Mouse (Mus musculus) forebrain, embryonic 13.5 days (tissue): ENCODE measurements around the gene Larp1. TPM values are rescaled to one million over a fixed set of nuclear protein-coding genes. Genes with fewer than 3 reads are reported as not detected.
A peak's percentile ranks its signal among the peaks of the same experiment; 100 is the strongest.

Source experiments
- ATAC-seq: fragments of 200-750 bp; cut with Nextera tagmentation; 2 replicates; pipeline ENCODE4 v1.8.0; 2017
- H3K27ac ChIP-seq: fragments of 300-500 bp; sonication (generic); 2 replicates; pipeline ENCODE4 v1.5.1; 2015; ENCODE audit warnings: inconsistent platforms, mild to moderate bottlenecking, moderate library complexity
- H3K27me3 ChIP-seq: fragments of 300-500 bp; sonication (generic); 2 replicates; pipeline ENCODE4 v1.6.1; 2015; ENCODE audit warnings: mild to moderate bottlenecking, inconsistent platforms
- H3K36me3 ChIP-seq: fragments of 300-500 bp; sonication (generic); 2 replicates; pipeline ENCODE4 v1.6.1; 2015; ENCODE audit warnings: mild to moderate bottlenecking, inconsistent platforms; ENCODE audit not compliant: poor library complexity, severe bottlenecking
- H3K4me1 ChIP-seq: fragments of 300-500 bp; sonication (generic); 2 replicates; pipeline ENCODE4 v1.6.1; 2015; ENCODE audit warnings: inconsistent platforms
- H3K4me2 ChIP-seq: fragments of 300-500 bp; sonication (generic); 2 replicates; pipeline ENCODE4 v1.6.1; 2015; ENCODE audit warnings: inconsistent platforms, mild to moderate bottlenecking, moderate library complexity
- H3K4me3 ChIP-seq: fragments of 300-500 bp; sonication (generic); 2 replicates; pipeline ENCODE4 v1.5.1; 2015; ENCODE audit warnings: mild to moderate bottlenecking, inconsistent platforms
- H3K9ac ChIP-seq: fragments of 300-500 bp; sonication (generic); 2 replicates; pipeline ENCODE4 v1.6.1; 2015; ENCODE audit warnings: mild to moderate bottlenecking, inconsistent platforms
- H3K9me3 ChIP-seq: fragments of 300-500 bp; sonication (generic); replicated peaks from 2 replicates; pipeline ENCODE4 v1.6.1; 2016; ENCODE audit warnings: inconsistent platforms
- WGBS: fragments of 180-500 bp; shearing (Covaris S2); methylation state at CpG from one replicate; pipeline ENCODE4 v1.1.7; 2015; 5-methylcytosine and 5-hydroxymethylcytosine counted together
- polyA plus RNA-seq: library from polyadenylated mRNA; unstranded; fragments of >200 nt; fragmentation: Nextera tagmentation; extraction: Ambion mirVana; gene quantifications from 2 replicates; pipeline ENCODE4 v1.2.1, GENCODE M21; 2015

The Larp1 gene
- polyA plus RNA-seq, 1 experiment from 2014 or later, result 14.1 TPM

DNA sequence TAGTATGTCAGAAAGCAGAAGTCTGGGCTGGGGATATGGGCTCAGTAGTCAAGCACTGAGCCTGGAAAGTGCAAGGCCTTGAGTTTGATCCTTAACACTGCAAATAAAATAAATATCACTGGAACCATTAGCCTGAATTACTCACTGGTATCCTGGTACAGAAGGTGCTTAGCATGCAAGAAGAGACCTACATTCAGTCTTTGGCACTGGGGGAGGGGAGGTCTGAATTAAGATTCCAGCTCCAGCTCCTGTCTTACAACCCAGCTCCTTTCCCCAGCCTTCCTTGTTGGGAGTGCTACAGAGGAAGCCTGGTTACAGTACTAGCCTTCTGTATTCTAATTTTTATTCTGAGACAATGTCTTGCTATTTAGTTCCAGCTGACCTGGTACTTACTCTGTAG is 3.8 kb upstream of the Larp1 start:
- H3K27me3 ChIP-seq, result no peaks in the 10 kb centered on the region
- H3K4me1 ChIP-seq, result peaks cover 8% of the 10 kb centered on the region
- no peaks in the 10 kb centered on the region for H3K36me3 ChIP-seq
- H3K9me3 ChIP-seq, result no peaks in the 10 kb centered on the region
- no peak overlapping the region for H3K9ac ChIP-seq
- no peak overlapping the region for H3K4me2 ChIP-seq
- ATAC-seq, result no peak
- H3K27ac ChIP-seq, result no peak overlapping the region
- no peak overlapping the region for H3K4me3 ChIP-seq

DNA sequence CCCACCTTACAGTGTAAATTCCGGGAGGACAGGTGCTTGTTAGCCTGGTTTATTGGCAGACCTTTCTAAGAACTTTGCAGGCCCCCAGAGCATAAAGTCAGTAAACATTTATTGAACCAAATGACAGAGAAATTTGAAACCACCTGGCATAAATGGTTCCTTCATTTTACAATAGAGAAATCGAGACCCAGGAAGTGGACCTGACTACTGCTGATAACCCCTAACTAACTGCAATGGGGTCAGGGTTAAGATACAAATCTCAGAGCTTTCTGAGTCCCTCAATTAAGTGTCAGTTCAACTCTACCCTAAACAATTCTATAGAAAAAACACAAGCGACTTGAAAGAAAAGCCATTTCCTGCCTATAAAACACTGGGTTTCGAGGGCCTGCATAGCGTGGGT is 851 bp upstream of the Larp1 start:
- WGBS, result 12% methylated on average over 5 of the region's 5 CpGs

DNA sequence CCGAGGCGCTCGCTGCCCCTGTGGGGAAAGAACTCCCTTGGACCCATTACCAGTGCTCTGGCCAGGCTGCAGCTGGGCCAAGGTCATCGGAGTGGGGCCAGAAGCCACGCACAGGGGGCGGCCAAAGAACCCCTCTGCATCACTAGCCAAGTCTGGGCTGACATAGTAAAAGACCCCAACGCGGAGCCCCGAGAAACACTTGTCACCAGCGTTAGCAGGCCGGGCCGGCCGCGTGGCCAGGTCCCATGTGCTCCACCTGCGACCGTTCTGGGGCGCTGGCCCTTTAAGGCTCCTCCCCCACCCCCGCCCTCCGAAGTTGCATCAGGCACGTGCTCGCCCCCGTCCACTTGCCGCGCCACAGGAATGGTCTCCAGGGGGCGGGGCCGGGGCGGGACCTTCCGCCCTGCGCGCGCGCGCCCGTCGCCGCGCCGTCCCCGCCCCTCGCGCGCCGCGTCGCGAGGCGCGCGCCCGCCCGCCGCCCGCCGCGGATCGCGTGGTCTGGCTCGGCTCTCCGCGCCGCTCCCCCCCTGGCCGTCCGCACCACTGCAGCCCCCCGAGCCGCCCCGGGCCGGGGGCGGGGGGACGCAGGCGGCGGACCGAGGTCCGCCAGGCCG is 320 bp upstream of the Larp1 start:
- Histone ChIP-seq H3K27ac (peak overlapping the region; percentile 87), H3K4me2 (peak overlapping the region; percentile 88), H3K4me1 (peaks cover 29% of the 10 kb centered on the region), H3K36me3 (no peaks in the 10 kb centered on the region), H3K4me3 (peak overlapping the region; percentile 97), H3K9me3 (no peaks in the 10 kb centered on the region), H3K27me3 (no peaks in the 10 kb centered on the region), H3K9ac (peak overlapping the region; percentile 92)
- 1% methylated on average over 27 of the region's 74 CpGs for WGBS
- peak; percentile 89 for ATAC-seq

More for the DNA sequence above, 851 bp upstream of the Larp1 start:
- Histone ChIP-seq H3K4me1 (peaks cover 29% of the 10 kb centered on the region), H3K27ac (peak overlapping the region; percentile 44; the same call in 1 of the 2 replicates), H3K4me2 (peak overlapping the region; percentile 88), H3K4me3 (peak overlapping the region; percentile 97), H3K36me3 (no peaks in the 10 kb centered on the region), H3K9ac (peak overlapping the region; percentile 69), H3K27me3 (no peaks in the 10 kb centered on the region), H3K9me3 (no peaks in the 10 kb centered on the region)
- no peak for ATAC-seq

DNA sequence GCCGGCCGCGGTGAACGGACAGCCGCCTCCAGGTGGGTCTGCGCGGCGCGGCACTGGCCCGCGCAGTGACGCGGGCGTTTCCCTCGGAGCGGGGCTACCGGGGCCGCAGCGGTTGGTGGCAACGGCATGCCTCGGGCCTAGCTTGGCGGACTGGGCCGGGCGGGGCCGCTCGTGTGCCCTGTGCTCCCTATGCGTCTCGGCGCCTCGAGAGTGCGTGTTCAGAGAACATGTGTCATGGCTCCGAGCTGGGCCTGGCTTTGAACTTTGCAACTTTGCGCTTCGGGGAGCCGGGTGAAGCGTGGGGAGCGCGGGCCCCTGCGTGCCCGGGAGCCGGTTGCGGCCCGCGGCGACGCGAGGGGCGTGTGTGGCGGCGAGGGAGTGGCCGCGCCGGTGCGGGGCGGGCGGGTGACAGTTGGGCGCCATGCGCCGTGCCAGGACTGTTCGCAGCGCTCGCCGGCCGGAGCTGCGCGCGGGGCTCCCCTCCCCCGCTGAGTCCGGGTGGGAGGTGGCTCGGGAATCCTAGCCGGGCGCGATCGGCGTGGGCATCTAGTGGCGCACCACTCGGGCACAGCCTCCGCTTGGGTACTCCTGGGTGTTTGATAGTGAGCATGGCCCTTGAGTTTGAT is 765 bp downstream of the Larp1 start:
- ATAC-seq, result peak; percentile 72
- no peaks in the 10 kb centered on the region for H3K36me3 ChIP-seq
- H3K4me3 ChIP-seq, result peak overlapping the region; percentile 97
- H3K27ac ChIP-seq, result peak overlapping the region; percentile 87
- peak overlapping the region; percentile 88 for H3K4me2 ChIP-seq
- no peaks in the 10 kb centered on the region for H3K27me3 ChIP-seq
- H3K4me1 ChIP-seq, result peaks cover 33% of the 10 kb centered on the region
- peak overlapping the region; percentile 92 for H3K9ac ChIP-seq
- WGBS, result under 1% methylated on average over 73 of the region's 78 CpGs
- no peaks in the 10 kb centered on the region for H3K9me3 ChIP-seq

DNA sequence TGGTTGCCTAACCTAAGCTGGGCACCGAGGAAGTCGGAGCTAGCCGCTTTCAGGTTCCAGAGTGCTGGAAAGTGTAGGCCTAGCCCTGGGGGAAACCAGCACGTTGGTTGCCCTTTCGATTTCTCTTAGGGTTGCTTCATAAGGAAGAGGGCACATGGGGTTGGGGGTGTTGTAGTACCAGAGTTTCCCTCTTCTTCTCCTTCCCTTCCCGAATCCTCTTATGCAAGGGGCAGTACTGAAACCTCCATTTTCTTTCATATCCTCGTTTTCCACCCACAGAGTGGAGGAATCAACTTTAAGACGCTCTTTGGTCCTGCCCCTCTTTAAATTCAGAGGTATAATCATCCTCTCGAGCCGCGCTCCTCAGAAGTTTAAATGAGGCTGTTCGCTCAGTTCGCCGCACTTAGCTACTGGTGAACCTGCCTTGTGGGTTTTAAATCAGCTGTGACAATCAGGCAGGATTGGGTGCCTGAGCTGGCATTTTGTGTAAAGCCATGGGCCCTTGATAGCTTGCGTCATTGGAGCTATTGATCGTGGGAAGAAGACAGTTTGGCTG is 1.4 kb downstream of the Larp1 start:
- Histone ChIP-seq H3K36me3 (no peaks in the 10 kb centered on the region), H3K4me2 (peak overlapping the region; percentile 88), H3K9ac (peak overlapping the region; percentile 92), H3K4me1 (peaks cover 37% of the 10 kb centered on the region), H3K27me3 (no peaks in the 10 kb centered on the region), H3K4me3 (peak overlapping the region; percentile 97), H3K9me3 (no peaks in the 10 kb centered on the region), H3K27ac (no peak overlapping the region; the same call in 1 of the 2 replicates)
- 1% methylated on average over 16 of the region's 16 CpGs for WGBS
- ATAC-seq, result no peak

DNA sequence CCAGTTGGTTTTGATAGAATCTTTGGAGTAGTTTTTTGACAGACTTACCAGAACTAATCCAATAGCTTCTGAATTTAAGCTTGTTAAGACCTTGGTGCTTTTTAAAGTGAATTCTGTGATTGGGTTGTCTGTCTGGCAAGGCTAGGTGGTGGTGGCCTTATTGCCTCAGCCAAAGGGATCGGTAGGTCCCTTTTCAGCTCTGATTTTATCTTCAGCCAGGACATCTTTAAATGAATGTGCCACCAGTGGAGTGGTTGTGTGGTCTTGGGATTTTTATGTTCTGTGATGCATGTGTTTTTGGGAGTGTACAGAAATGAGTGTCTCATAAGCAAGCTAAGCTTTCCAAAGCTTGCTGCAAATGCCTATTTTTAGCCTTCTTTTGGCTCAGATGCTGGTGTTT is 2.1 kb downstream of the Larp1 start:
- 0 out of 2 replicates have a peak overlapping the region, but pooled peaks have one; percentile 38 for H3K9ac ChIP-seq
- no peak for ATAC-seq
- no peaks in the 10 kb centered on the region for H3K27me3 ChIP-seq
- H3K4me3 ChIP-seq, result peak overlapping the region; percentile 97
- no peaks in the 10 kb centered on the region for H3K36me3 ChIP-seq
- WGBS, result 54% methylated on average over 1 of the region's 1 CpGs
- no peak overlapping the region for H3K27ac ChIP-seq
- peak overlapping the region; percentile 88 for H3K4me2 ChIP-seq
- no peaks in the 10 kb centered on the region for H3K9me3 ChIP-seq
- H3K4me1 ChIP-seq, result peaks cover 37% of the 10 kb centered on the region

DNA sequence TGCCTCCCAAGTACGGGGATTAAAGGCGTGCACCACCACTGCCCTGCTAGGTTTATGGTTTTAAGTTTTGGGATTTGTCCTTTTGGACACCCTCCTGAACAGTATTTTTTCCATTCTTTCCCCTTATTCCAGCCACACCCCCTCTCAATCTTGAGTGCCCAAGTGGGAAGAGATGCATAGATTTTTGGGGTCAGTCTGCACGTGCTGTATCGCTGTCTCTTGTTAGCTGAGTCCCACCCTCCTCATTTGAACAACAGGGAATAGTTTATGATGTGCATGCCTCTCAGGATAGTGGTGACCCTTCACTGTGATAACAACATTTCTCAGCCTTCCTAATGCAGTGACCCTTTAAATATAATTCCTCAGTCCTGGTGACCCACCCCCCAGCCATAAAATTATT is 2.9 kb downstream of the Larp1 start:
- no peak overlapping the region for H3K9ac ChIP-seq
- H3K36me3 ChIP-seq, result no peaks in the 10 kb centered on the region
- 0 out of 2 replicates have a peak overlapping the region, but pooled peaks have one; percentile 88 for H3K4me2 ChIP-seq
- H3K9me3 ChIP-seq, result no peaks in the 10 kb centered on the region
- no peak for ATAC-seq
- WGBS, result 79% methylated on average over 4 of the region's 4 CpGs
- no peak overlapping the region for H3K27ac ChIP-seq
- H3K27me3 ChIP-seq, result no peaks in the 10 kb centered on the region
- H3K4me1 ChIP-seq, result peaks cover 45% of the 10 kb centered on the region
- no peak overlapping the region for H3K4me3 ChIP-seq

DNA sequence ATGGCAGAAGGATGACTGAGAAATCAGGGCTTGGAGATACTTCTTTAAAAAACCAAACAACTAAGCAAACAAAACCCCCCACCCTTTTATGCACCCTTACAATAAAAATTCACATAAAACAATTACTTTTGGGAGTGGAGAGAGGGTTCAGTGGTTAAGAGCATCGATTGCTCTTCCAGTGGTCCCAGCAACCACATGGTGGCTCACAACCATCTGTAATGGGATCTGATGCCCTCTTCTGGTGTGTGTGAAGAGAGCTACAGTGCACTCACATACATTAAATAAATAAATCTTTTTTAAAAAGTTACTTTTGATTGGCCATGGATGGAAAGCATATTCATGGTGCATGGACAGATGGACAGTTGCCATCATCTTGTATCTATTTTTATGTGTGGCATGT is 3.8 kb downstream of the Larp1 start:
- Histone ChIP-seq H3K36me3 (no peaks in the 10 kb centered on the region), H3K9ac (no peak overlapping the region), H3K4me3 (no peak overlapping the region), H3K27me3 (no peaks in the 10 kb centered on the region), H3K27ac (no peak overlapping the region), H3K4me2 (no peak overlapping the region), H3K9me3 (no peaks in the 10 kb centered on the region), H3K4me1 (peaks cover 54% of the 10 kb centered on the region)
- ATAC-seq, result no peak
- WGBS, result 73% methylated on average over 1 of the region's 1 CpGs

DNA sequence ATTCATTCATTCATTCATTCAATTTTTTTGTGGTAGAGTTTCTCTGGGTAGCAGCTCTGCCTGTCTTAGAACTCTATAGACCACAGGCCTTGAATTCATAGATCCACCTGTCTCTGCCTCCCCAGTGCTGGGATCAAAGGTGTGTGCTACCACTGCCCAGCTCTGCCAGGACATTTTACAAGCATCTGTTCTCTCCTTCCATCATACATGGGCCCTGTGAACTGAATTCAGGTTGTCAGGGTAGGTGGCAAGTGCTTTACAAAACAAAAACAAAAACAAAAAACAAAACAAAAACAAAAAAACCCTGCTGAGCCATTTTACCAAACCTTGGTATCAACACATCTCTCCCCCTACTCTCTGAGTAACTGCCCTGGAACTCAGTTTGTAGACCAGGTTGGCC is 4.2 kb downstream of the Larp1 start:
- no peaks in the 10 kb centered on the region for H3K27me3 ChIP-seq
- H3K4me2 ChIP-seq, result no peak overlapping the region
- H3K36me3 ChIP-seq, result no peaks in the 10 kb centered on the region
- peaks cover 54% of the 10 kb centered on the region for H3K4me1 ChIP-seq
- H3K4me3 ChIP-seq, result no peak overlapping the region
- ATAC-seq, result no peak
- no peaks in the 10 kb centered on the region for H3K9me3 ChIP-seq
- H3K27ac ChIP-seq, result no peak overlapping the region
- no peak overlapping the region for H3K9ac ChIP-seq

DNA sequence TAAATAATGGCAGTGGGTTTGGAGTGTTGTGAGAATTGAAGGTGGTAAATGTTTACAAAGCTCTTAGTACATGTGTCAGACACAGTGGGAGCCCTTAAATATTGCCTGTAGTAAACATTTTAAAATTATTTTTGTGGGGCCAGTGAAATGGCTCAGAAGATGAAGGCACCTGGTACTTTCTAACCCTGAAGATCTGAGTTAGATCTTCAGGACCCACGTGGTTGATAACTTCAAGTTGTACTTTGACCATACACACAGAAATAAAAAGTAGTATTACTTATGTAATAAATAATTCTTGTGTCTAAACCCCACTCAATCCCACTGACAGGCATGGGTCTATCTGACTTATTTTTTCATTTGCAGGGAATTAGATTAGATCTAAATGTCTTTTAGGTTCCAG is 5.7 kb downstream of the Larp1 start:
- Histone ChIP-seq H3K27me3 (no peaks in the 10 kb centered on the region), H3K9ac (no peak overlapping the region), H3K36me3 (no peaks in the 10 kb centered on the region), H3K9me3 (no peaks in the 10 kb centered on the region), H3K4me3 (no peak overlapping the region), H3K4me2 (no peak overlapping the region), H3K4me1 (peaks cover 51% of the 10 kb centered on the region), H3K27ac (no peak overlapping the region)
- no peak for ATAC-seq
- 74% methylated on average over 1 of the region's 1 CpGs for WGBS

DNA sequence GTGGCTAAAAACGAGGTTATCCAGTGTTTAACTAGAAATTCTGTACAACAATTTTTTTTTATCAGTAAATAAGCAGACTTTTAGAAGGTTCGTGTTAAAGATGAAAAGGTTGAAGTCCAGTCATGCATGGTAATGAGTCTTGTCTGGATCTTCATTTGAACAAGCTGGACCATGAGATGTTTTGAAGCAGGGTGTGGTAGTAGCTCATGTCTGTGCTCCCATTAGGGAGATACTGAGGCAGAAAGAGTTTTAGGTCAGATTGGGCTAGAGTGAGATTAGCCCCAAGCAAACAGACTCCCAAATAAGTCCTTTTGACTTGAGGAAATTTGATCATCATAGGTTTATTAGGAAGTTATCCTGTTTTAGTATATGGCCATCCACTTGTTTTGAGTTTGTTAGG is 6.5 kb downstream of the Larp1 start:
- H3K27me3 ChIP-seq, result no peaks in the 10 kb centered on the region
- no peaks in the 10 kb centered on the region for H3K9me3 ChIP-seq
- no peaks in the 10 kb centered on the region for H3K36me3 ChIP-seq
- no peak overlapping the region for H3K9ac ChIP-seq
- no peak overlapping the region for H3K4me3 ChIP-seq
- H3K4me2 ChIP-seq, result no peak overlapping the region
- H3K4me1 ChIP-seq, result peaks cover 48% of the 10 kb centered on the region
- ATAC-seq, result no peak
- 67% methylated on average over 2 of the region's 2 CpGs for WGBS
- H3K27ac ChIP-seq, result no peak overlapping the region

DNA sequence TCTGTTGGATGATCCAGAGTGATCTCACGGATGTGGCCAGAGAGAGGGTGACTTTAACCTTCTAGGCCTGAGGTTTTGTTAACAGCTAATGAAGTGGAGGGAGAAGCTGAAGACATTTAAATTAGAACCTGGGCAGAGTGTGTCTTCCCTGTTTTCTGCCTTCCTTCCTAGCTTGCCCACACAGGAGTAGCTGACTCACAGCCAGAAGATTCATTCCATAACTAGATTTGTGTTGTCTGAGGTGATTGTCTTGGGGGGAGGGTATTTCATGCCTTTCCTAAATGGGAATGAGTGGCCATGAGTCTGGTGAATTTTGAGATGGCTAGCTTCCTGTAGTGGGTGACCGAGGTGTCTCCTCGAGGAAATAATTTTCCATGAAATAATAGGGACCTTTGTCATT is 7.5 kb downstream of the Larp1 start:
- H3K27me3 ChIP-seq, result no peaks in the 10 kb centered on the region
- no peak overlapping the region for H3K27ac ChIP-seq
- no peak overlapping the region for H3K4me3 ChIP-seq
- H3K4me2 ChIP-seq, result no peak overlapping the region
- no peak overlapping the region for H3K9ac ChIP-seq
- no peaks in the 10 kb centered on the region for H3K9me3 ChIP-seq
- peaks cover 46% of the 10 kb centered on the region for H3K4me1 ChIP-seq
- no peak for ATAC-seq
- WGBS, result 63% methylated on average over 3 of the region's 3 CpGs
- H3K36me3 ChIP-seq, result no peaks in the 10 kb centered on the region
